Mouse (Mus musculus) c-Kit-positive CD71-positive TER-119-negative erythroid progenitor cells, embryonic 14.5 days (primary cell): ENCODE results near the gene Frmpd2.
"Not testable (repeated sequence)": the region's sequence is repeated elsewhere in the genome, so short reads cannot be mapped to it uniquely, and the experiment has no call there.

Experiments
- DNase-seq: peaks from one replicate; pipeline ENCODE4 v3.0.0-alpha.2; 2013; ENCODE audit warnings: low read depth

Gene Frmpd2

DNA sequence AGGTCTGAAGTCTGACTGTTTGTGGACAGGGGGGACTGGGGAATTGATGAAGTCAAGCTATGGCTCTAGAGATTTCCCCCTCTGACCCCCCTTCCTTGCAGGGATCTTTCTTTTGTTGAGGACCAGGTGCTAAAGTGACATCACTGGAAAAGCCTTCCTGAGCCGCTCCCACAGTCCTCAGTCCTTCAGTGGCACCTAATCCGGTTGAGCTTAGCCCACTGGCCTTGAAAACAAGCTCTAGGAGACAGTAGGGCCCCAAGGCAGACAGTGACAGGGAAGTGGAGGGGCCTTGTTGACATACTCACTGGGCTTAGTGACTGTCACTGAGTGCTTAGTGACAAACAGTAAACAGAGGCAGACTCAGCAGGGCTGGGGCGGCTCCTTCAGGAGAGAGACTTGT lies at the start of gene Frmpd2:
Gene Frmpd2, plus strand, starts transcription at position 366 of the 400 bp plus-strand sequence.
- DNase-seq = no peak

- no peak for DNase-seq
Measured at GRCm38 (mm10) chr14:33423003-33423402, 48.5 kb upstream of the Frmpd2 start.

DNA sequence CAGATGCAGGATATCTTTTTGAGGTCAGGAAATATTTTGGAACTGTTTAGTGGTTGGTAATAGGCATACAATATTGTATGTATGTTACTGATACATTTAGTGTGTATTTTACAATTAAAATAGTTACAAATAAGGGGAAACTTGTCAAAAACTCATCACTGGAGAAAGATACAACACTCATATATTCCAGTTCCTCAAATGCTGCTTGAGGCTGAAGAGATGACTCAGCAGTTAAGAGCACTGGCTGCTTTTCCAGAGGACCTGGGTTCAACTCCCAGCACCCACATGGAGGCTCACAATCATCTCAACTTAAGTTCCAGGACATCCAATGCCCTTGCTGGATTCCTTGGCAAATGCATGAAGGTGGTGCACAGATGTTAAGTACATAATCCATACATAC lies 47.4 kb upstream of the Frmpd2 start:
- no peak for DNase-seq

GRCm38 (mm10) chr14:33432485-33432884 lies 39.0 kb upstream of the Frmpd2 start:
- not testable (repeated sequence) for DNase-seq

- no peak for DNase-seq
Measured at GRCm38 (mm10) chr14:33443780-33444179, 27.7 kb upstream of the Frmpd2 start.

- no peak for DNase-seq
Measured at GRCm38 (mm10) chr14:33445962-33446361, 25.5 kb upstream of the Frmpd2 start.

DNA sequence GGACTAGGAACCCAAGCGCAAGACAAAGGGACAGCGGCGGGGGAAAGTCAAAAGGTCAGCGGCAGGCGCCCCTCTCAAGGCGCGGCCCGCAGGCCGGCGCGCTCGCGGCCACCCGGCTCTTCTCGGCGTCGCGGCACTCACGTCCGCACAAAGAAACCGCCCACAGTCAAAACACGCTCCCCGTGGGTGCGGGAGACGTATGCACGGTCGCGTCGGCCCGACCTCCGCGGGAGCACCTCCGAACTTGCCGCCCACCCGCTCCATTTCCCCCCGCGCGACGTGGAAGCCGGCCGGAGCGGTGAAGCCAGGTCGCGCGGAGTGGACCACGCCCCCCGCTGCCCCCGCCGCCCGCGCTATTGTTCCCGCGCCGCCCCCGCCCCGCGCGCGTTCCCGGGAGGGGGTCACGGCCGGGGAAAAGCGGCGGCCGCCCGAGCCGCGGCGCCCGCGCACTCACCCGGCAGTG lies 24.9 kb upstream of the Frmpd2 start:
- peak; percentile 8 for DNase-seq

DNA sequence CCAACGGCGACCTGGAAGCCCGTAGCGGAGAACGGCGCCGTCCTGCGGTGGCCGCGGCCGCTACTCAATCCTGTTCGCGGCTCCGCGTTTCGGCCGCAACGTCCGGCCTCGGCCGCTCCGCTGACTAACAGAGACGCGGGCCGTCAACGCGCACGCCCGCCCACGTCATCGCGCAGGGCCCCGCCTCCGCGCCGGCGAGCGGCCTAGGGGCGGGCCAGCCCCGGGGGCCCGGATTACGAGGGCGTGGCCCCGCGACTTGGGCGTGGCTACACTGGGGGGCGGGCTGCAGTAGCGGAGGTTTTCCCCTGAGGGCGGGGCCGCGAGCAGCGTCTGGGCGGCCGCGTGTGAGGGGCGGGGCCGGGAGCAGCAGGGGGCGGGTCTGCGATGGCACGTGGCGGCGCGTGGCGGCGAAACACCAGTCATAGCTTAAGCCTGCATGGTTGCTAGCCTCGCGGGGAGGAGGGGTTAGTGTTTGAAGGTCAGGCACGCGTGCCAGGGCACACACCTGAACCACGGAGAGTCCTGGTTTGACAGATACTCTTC lies 24.4 kb upstream of the Frmpd2 start, which contains the start of gene Mapk8:
Gene Mapk8, minus strand, starts transcription at position 132 of the 543 bp plus-strand sequence.
- peak; percentile 85 for DNase-seq

- no peak for DNase-seq
Measured at GRCm38 (mm10) chr14:33448276-33448675, 23.2 kb upstream of the Frmpd2 start.

- no peak for DNase-seq
Measured at GRCm38 (mm10) chr14:33449296-33449840, 22.1 kb upstream of the Frmpd2 start.

DNA sequence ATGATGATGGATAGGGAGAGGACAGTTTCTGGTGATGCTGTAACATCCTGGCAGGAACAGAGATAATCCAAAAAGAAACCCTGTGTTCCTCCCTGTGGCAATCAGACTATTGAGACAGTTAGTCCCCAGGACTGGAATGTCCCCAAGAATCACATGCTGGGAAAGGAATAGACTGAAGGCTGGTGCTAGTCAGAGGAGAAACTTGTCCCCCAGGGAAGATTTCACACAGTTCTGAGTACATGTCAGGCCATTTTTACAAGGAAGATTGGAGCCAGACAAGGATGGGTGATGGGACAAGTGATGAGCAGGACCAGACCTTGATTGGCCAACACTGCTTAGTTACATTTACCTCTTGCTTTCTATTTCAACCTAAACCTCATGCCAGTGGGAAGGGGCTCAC lies 21.2 kb upstream of the Frmpd2 start:
- DNase-seq = no peak

DNA sequence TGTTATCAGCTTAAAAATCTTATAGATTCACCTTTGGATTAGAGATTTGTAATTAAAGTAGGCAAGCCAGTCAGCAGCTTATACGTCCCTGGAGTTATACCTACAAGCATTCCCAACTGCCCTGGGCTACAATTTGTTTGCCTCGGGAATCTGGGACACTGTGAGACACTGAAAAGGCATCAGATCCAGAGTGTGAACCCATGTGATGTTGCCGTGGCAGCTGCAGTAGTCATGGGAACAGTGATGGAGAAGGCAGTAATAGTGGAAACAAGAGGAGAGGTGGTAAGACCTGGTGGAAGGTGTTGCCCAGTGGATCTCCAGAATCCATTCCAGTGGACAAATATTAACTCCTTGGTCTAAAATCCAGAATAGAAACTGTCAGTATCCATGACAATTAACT lies 7.8 kb upstream of the Frmpd2 start:
- DNase-seq = no peak

DNA sequence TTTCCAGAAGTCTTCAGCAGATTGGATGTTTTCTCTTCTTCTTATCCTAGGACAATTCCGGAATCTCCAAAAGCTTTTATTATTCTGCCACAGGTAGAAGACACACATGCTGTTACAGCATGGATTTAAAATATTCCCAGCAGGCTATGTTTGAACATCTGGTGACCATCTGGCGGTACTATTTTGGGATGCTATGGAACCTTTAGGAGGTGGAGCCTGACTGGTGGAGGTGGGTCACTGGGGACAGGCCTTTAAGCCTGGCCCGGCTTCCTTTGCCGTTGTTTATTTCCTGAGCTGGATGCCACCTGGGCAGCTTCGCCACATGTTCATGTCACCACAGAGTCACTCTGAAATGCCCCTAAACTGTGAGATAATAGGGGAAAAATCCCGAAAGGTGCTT lies 3.7 kb upstream of the Frmpd2 start:
- DNase-seq = no peak

- DNase-seq = no peak
Measured at GRCm38 (mm10) chr14:33474461-33474860, 3.0 kb downstream of the Frmpd2 start.

DNA sequence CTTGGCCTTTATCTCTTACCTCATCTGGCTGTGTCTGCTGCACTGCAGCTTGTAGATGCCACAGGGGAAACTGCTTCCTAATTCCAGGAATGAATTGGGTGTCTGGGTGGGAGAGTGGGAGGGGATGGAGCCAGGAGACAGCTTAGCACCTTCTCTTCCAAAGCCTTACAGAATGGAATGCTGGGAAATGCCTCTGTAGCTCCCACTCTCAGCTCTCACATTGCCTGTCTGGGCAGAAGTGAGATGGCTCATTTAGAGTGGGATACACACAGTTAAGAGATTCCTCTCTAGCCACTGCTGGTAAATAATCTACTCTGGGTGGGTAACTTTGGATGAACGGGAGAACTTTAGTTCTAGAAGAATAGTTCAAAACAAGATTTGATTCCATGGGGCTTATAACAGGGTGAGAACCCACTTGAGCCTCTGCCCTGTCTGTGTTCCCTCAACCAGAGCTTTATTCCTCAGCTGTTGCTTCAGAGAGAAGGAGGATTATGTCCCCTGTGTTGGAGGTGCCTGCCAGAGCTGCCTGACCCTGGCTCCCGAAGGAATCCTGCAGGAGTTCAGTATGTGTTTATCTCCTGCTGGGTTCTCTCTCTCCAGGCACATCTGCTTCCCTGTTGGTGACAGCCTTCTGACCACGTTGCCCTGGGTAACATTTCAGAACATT lies 4.7 kb downstream of the Frmpd2 start:
- no peak for DNase-seq

- DNase-seq = no peak
Measured at GRCm38 (mm10) chr14:33481991-33482390, 10.5 kb downstream of the Frmpd2 start.

GRCm38 (mm10) chr14:33487805-33488550 lies 16.5 kb downstream of the Frmpd2 start:
- DNase-seq = no peak

DNA sequence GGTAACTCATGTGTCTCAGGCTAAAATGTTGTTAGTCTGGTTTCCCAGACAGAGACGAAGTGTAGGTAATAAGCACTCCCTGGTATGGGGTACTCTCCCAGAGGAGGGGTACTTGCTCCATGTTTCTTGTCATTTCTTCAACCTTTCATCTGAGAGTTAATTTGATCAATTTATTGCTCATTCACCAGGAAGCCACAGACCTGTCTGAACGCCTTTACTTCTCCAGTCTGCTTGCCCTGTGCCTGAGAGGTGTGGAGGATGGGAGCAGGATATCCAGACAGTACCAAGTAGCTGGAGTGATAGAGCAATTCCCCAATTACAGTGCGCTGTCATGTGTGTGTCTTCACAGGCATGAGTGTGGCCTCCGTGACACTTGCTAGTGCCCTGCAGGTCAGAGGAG lies 23.7 kb downstream of the Frmpd2 start:
- no peak for DNase-seq

DNA sequence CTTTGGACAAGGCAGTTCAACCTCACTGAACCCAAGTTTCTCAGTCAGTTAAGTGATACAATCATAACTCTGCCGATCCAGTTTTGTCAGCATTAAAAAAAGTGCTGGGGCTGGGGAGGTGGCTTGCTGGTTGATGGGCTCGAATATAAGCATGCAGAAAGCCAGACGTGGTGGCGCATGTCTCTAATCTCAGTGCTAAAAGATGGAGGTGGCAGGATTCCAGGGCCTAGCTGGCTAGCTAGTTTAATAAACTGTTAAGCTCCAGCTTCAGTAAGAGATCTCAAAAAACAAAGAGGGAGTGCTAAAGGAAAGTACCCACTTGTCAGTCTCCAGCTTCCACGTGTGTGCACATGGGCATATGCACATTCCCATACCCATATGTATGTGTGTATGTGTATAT lies 25.9 kb downstream of the Frmpd2 start:
- no peak for DNase-seq

- no peak for DNase-seq
Measured at GRCm38 (mm10) chr14:33498849-33499248, 27.4 kb downstream of the Frmpd2 start.

- DNase-seq = no peak
Measured at GRCm38 (mm10) chr14:33500631-33501030, 29.1 kb downstream of the Frmpd2 start.

GRCm38 (mm10) chr14:33503311-33503710 lies 31.8 kb downstream of the Frmpd2 start:
- DNase-seq = no peak

DNA sequence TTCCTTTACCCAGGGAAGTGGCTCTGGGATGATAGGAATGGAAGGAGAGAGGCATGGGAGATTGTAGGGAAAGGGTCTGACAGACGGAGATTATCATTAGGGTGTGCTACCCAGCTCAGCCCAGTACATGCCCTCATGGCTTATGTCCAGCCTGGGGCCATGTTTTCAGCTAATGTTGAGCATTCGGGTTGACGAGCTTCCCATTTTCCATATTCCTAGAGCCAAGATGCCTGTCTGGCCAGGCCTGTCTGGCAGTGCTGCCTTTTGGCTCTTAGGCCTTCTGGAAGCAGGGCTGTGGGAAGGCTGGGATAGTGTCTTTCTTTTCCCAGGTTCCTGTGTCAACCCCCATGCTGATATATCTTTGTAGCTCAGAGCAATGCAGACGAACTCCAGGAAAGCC lies 35.2 kb downstream of the Frmpd2 start:
- no peak for DNase-seq
